Mouse (Mus musculus) hindbrain, embryonic 16.5 days (tissue): ENCODE measurements at regions not wholly inside any gene's neighbourhood (a gene's known extent, or its start where the extent isn't known, plus 50 kb on each side); places are given as distances from the start of the nearest gene placed in this dataset.

Experiments
- ATAC-seq: fragments of 200-750 bp; cut with Nextera tagmentation; 2 replicates; pipeline ENCODE4 v1.8.0; 2017; ENCODE audit warnings: moderate TSS enrichment, moderate library complexity
- H3K27ac ChIP-seq: fragments of 300-500 bp; sonication (generic); 2 replicates; pipeline ENCODE4 v1.5.1; 2014; ENCODE audit warnings: low read depth, mild to moderate bottlenecking, control low read depth, low read length, moderate library complexity
- H3K27me3 ChIP-seq: fragments of 300-500 bp; sonication (generic); replicated peaks from 2 replicates; pipeline ENCODE4 v1.6.1; 2014; ENCODE audit warnings: low read length; ENCODE audit not compliant: control insufficient read depth, insufficient read depth
- H3K36me3 ChIP-seq: fragments of 300-500 bp; sonication (generic); 2 replicates; pipeline ENCODE4 v1.6.1; 2014; ENCODE audit warnings: mild to moderate bottlenecking, low read length, moderate library complexity, mixed read lengths; ENCODE audit not compliant: control insufficient read depth, insufficient read depth
- H3K4me1 ChIP-seq: fragments of 300-500 bp; sonication (generic); 2 replicates; pipeline ENCODE4 v1.6.1; 2014; ENCODE audit warnings: low read depth, low read length; ENCODE audit not compliant: control insufficient read depth, insufficient read depth
- H3K4me2 ChIP-seq: fragments of 300-500 bp; sonication (generic); 2 replicates; pipeline ENCODE4 v1.6.1; 2014; ENCODE audit warnings: mild to moderate bottlenecking, low read length, control low read depth, moderate library complexity
- H3K4me3 ChIP-seq: fragments of 300-500 bp; sonication (generic); 2 replicates; pipeline ENCODE4 v1.5.1; 2014; ENCODE audit warnings: mild to moderate bottlenecking, low read length, control low read depth, moderate library complexity
- H3K9ac ChIP-seq: fragments of 300-500 bp; sonication (generic); 2 replicates; pipeline ENCODE4 v1.6.1; 2014; ENCODE audit warnings: low read depth, mild to moderate bottlenecking, control low read depth, low read length, moderate library complexity
- H3K9me3 ChIP-seq: fragments of 300-500 bp; sonication (generic); 2 replicates; pipeline ENCODE4 v1.6.1; 2014; ENCODE audit warnings: mild to moderate bottlenecking, low read length, moderate library complexity; ENCODE audit not compliant: control insufficient read depth
- WGBS: fragments of 180-500 bp; shearing (Covaris S2); extraction: QIAGEN DNeasy Blood & Tissue Kit; methylation state at CpG from one replicate; pipeline ENCODE4 v1.1.7; 2014; 5-methylcytosine and 5-hydroxymethylcytosine counted together

- 70% methylated on average over 2 of the region's 2 CpGs for WGBS
- ATAC-seq = no peak
Measured at GRCm38 (mm10) chr2:57496315-57496954, 259.0 kb downstream of the Gpd2 start.

GRCm38 (mm10) chr2:57497933-57498332, 260.5 kb downstream of the Gpd2 start:
- H3K36me3 ChIP-seq = no peaks in the 10 kb centered on the region
- no peaks in the 10 kb centered on the region for H3K27me3 ChIP-seq
- WGBS = 83% methylated on average over 1 of the region's 1 CpGs
- H3K4me2 ChIP-seq = no peak overlapping the region
- H3K27ac ChIP-seq = no peak overlapping the region
- no peak overlapping the region for H3K9ac ChIP-seq
- H3K4me3 ChIP-seq = no peak overlapping the region
- no peaks in the 10 kb centered on the region for H3K9me3 ChIP-seq
- no peak for ATAC-seq
- H3K4me1 ChIP-seq = no peaks in the 10 kb centered on the region

More at GRCm38 (mm10) chr2:57496315-57496954, 259.0 kb downstream of the Gpd2 start:
- Histone ChIP-seq H3K4me3 (no peak overlapping the region), H3K4me2 (no peak overlapping the region), H3K9me3 (no peaks in the 10 kb centered on the region), H3K4me1 (no peaks in the 10 kb centered on the region), H3K9ac (no peak overlapping the region), H3K36me3 (no peaks in the 10 kb centered on the region), H3K27ac (no peak overlapping the region), H3K27me3 (no peaks in the 10 kb centered on the region)

- Histone ChIP-seq H3K4me2 (no peak overlapping the region), H3K4me3 (no peak overlapping the region), H3K9me3 (no peaks in the 10 kb centered on the region), H3K4me1 (no peaks in the 10 kb centered on the region), H3K36me3 (no peaks in the 10 kb centered on the region), H3K27me3 (no peaks in the 10 kb centered on the region), H3K9ac (no peak overlapping the region), H3K27ac (no peak overlapping the region)
- ATAC-seq = no peak
- 83% methylated on average over 2 of the region's 2 CpGs for WGBS
Measured at GRCm38 (mm10) chr2:57504678-57505077, 267.2 kb downstream of the Gpd2 start.

- Histone ChIP-seq H3K36me3 (no peaks in the 10 kb centered on the region), H3K4me1 (no peaks in the 10 kb centered on the region), H3K27ac (no peak overlapping the region), H3K27me3 (peaks cover 2% of the 10 kb centered on the region; the same call in 1 of the 2 replicates), H3K9me3 (no peaks in the 10 kb centered on the region), H3K9ac (no peak overlapping the region), H3K4me2 (no peak overlapping the region), H3K4me3 (no peak overlapping the region)
- 57% methylated on average over 3 of the region's 3 CpGs for WGBS
- no peak for ATAC-seq
Measured at GRCm38 (mm10) chr2:57522465-57522864, 285.0 kb downstream of the Gpd2 start.

GRCm38 (mm10) chr2:57522983-57523382, 285.5 kb downstream of the Gpd2 start:
- H3K4me1 ChIP-seq = no peaks in the 10 kb centered on the region
- no peaks in the 10 kb centered on the region for H3K36me3 ChIP-seq
- no peaks in the 10 kb centered on the region for H3K9me3 ChIP-seq
- WGBS = 30% methylated on average over 8 of the region's 8 CpGs
- no peak overlapping the region for H3K4me2 ChIP-seq
- peak; percentile 84 for ATAC-seq
- no peak overlapping the region for H3K9ac ChIP-seq
- peaks cover 2% of the 10 kb centered on the region; the same call in 1 of the 2 replicates for H3K27me3 ChIP-seq
- H3K4me3 ChIP-seq = no peak overlapping the region
- no peak overlapping the region for H3K27ac ChIP-seq

- H3K9me3 ChIP-seq = no peaks in the 10 kb centered on the region
- H3K4me3 ChIP-seq = no peak overlapping the region
- H3K27ac ChIP-seq = no peak overlapping the region
- 52% methylated on average over 2 of the region's 2 CpGs for WGBS
- no peaks in the 10 kb centered on the region for H3K4me1 ChIP-seq
- H3K4me2 ChIP-seq = no peak overlapping the region
- no peak for ATAC-seq
- no peak overlapping the region for H3K9ac ChIP-seq
- no peaks in the 10 kb centered on the region; the same call in 1 of the 2 replicates for H3K27me3 ChIP-seq
- no peaks in the 10 kb centered on the region for H3K36me3 ChIP-seq
Measured at GRCm38 (mm10) chr2:57527966-57528365, 290.5 kb downstream of the Gpd2 start.

GRCm38 (mm10) chr2:57539842-57540241, 302.4 kb downstream of the Gpd2 start:
- Histone ChIP-seq H3K36me3 (no peaks in the 10 kb centered on the region), H3K9ac (no peak overlapping the region), H3K4me3 (no peak overlapping the region), H3K4me1 (no peaks in the 10 kb centered on the region), H3K4me2 (no peak overlapping the region), H3K27me3 (no peaks in the 10 kb centered on the region), H3K27ac (no peak overlapping the region), H3K9me3 (no peaks in the 10 kb centered on the region)
- ATAC-seq = no peak
- WGBS = 89% methylated on average over 3 of the region's 3 CpGs

GRCm38 (mm10) chr2:57565258-57565657, 327.8 kb downstream of the Gpd2 start:
- WGBS = 86% methylated on average over 4 of the region's 4 CpGs
- no peaks in the 10 kb centered on the region for H3K27me3 ChIP-seq
- H3K4me3 ChIP-seq = no peak overlapping the region
- no peaks in the 10 kb centered on the region for H3K4me1 ChIP-seq
- H3K27ac ChIP-seq = no peak overlapping the region
- no peaks in the 10 kb centered on the region for H3K36me3 ChIP-seq
- ATAC-seq = no peak
- H3K9ac ChIP-seq = no peak overlapping the region
- H3K9me3 ChIP-seq = peaks cover 4% of the 10 kb centered on the region
- no peak overlapping the region for H3K4me2 ChIP-seq

GRCm38 (mm10) chr2:57566103-57566502, 328.7 kb downstream of the Gpd2 start:
- Histone ChIP-seq H3K27ac (no peak overlapping the region), H3K4me1 (no peaks in the 10 kb centered on the region), H3K27me3 (no peaks in the 10 kb centered on the region), H3K4me3 (no peak overlapping the region), H3K36me3 (no peaks in the 10 kb centered on the region), H3K9ac (no peak overlapping the region), H3K4me2 (no peak overlapping the region), H3K9me3 (peaks cover 4% of the 10 kb centered on the region)
- 91% methylated on average over 4 of the region's 4 CpGs for WGBS
- no peak for ATAC-seq
